Mouse (Mus musculus) thymus, adult 2 months (tissue): ENCODE measurements at regions not wholly inside any gene's neighbourhood (a gene's known extent, or its start where the extent isn't known, plus 50 kb on each side); places are given as distances from the start of the nearest gene placed in this dataset.

Experiments
- CTCF ChIP-seq: fragments of 200-500 bp; IDR thresholded peaks from 2 replicates; pipeline ENCODE4 v1.5.1; 2012; ENCODE audit warnings: mild to moderate bottlenecking, control low read depth, low read length, moderate library complexity, borderline replicate concordance; ENCODE audit not compliant: control insufficient read depth, poor library complexity, insufficient read depth; ENCODE audit errors: extremely low read depth
- POLR2A ChIP-seq: fragments of 200-500 bp; IDR thresholded peaks from 2 replicates; pipeline ENCODE4 v1.6.1; 2012; ENCODE audit warnings: mild to moderate bottlenecking, low read length, control low read depth, moderate library complexity; ENCODE audit not compliant: control insufficient read depth, poor library complexity, insufficient read depth; ENCODE audit errors: extremely low read depth

DNA sequence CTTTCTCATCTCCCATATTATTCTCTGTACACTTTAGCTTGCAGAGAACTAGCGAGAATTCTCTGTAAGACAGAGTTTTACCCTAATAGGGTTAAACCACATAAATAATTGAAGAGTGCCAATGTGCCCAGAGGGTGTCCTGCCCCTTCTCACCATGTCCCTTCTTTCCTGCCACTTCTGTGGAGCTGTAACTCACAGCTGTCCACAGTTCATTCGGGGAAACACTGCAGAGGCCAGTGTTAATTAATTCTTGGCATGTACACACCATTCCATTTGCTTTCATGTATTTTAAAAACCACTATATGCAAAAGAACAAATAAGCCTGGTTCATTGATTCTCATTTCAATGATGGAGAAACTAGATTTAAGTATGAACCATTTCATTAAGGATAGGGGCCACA lies 787.8 kb downstream of the Ets1 start:
- TF ChIP-seq CTCF (no peak), POLR2A (no peak)
